Mouse (Mus musculus) midbrain, embryonic 10.5 days (tissue): ENCODE data around the gene Baz2b. TPM values are rescaled to one million over a fixed set of nuclear protein-coding genes. Genes with fewer than 3 reads are reported as not detected.

Experiments used
- DNase-seq: peaks from one replicate; pipeline ENCODE4 v3.0.0-alpha.2; 2017; ENCODE audit warnings: low spot score
- H3K27ac ChIP-seq: fragments of 300-500 bp; sonication (generic); replicated peaks from 2 replicates; pipeline ENCODE4 v1.5.1; 2016; ENCODE audit warnings: mild to moderate bottlenecking
- H3K27me3 ChIP-seq: fragments of 300-500 bp; sonication (generic); 2 replicates; pipeline ENCODE4 v1.6.1; 2016; ENCODE audit warnings: low read depth, mild to moderate bottlenecking; ENCODE audit not compliant: poor library complexity, severe bottlenecking
- H3K36me3 ChIP-seq: fragments of 300-500 bp; sonication (generic); 2 replicates; pipeline ENCODE4 v1.6.1; 2016; ENCODE audit warnings: mild to moderate bottlenecking, moderate library complexity
- H3K4me1 ChIP-seq: fragments of 300-500 bp; sonication (generic); 2 replicates; pipeline ENCODE4 v1.6.1; 2016
- H3K4me3 ChIP-seq: fragments of 300-500 bp; sonication (generic); 2 replicates; pipeline ENCODE4 v1.5.1; 2016; ENCODE audit warnings: mild to moderate bottlenecking, moderate library complexity
- H3K9me3 ChIP-seq: fragments of 300-500 bp; sonication (generic); replicated peaks from 2 replicates; pipeline ENCODE4 v1.6.1; 2016; ENCODE audit warnings: mild to moderate bottlenecking
- WGBS: fragments of 180-500 bp; shearing (Covaris S2); methylation state at CpG from one replicate; pipeline ENCODE4 v1.1.7; 2016; 5-methylcytosine and 5-hydroxymethylcytosine counted together
- polyA plus RNA-seq: library from polyadenylated mRNA; unstranded; fragments of >200 nt; fragmentation: Nextera tagmentation; extraction: Ambion mirVana; gene quantifications from 2 replicates; pipeline ENCODE4 v1.2.1, GENCODE M21; 2016

The Baz2b gene
- polyA plus RNA-seq, 1 experiment from 2014 or later, result 59.7 TPM

DNA sequence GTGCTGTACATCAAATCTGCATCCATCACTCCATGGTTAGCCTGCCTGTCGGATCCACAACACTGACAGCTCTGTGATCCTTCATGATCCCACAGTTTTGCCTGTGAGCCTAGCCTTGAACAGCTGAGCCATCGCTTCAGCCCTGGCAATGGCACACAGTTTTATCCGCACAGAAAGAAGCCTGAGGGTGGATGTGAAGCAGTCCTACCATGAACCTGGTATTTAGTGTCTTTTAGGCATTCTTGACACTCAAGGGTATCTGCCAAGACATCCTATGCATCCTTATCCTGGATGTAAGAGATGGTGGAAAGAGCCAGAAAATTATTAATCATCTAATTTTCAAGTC is 216.5 kb downstream of the Baz2b start:
- Histone ChIP-seq H3K36me3 (peaks cover 15% of the 10 kb centered on the region), H3K9me3 (no peaks in the 10 kb centered on the region), H3K27ac (no peak overlapping the region; the same call in 1 of the 2 replicates), H3K4me1 (peaks cover 21% of the 10 kb centered on the region), H3K27me3 (no peaks in the 10 kb centered on the region), H3K4me3 (no peak overlapping the region)
- WGBS, result 83% methylated on average over 3 of the region's 3 CpGs
- no peak for DNase-seq

DNA sequence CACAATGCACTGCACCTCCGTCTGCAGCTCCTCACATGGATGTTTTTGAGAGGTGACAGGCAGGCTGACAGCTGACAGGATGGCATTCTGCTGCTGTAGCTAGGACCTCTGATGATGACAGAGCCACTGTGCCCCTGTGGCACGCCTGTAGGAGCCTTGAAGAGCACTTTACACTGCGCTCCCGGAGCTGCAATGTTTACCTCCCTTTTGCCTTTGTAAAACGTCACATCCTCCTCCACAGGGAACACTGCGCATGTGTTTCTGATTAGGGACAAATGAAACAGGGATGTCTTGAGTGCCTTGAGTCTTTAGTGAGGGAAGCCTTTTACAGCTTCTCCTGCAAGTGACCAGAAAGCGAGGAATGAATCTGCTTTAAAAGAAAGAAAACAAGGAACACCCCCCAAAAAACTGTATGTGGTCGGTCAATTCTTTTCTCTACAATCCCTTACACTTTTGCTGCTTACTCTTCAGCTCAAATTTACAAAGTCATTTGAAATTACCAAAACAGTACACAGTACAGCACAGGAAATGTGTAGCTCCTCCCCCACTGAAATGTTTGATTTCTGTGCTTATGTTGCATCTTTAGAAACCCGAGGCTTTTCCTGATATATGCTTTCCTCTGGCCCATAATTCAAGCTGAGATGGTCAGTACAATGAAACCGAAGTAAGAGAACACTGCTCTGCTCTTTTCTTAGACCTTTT is 217.0 kb downstream of the Baz2b start:
- Histone ChIP-seq H3K9me3 (no peaks in the 10 kb centered on the region), H3K27me3 (no peaks in the 10 kb centered on the region), H3K4me1 (peaks cover 22% of the 10 kb centered on the region), H3K36me3 (peaks cover 15% of the 10 kb centered on the region), H3K4me3 (no peak overlapping the region), H3K27ac (no peak overlapping the region; the same call in 1 of the 2 replicates)
- 68% methylated on average over 10 of the region's 10 CpGs for WGBS
- peak; percentile 24 for DNase-seq

DNA sequence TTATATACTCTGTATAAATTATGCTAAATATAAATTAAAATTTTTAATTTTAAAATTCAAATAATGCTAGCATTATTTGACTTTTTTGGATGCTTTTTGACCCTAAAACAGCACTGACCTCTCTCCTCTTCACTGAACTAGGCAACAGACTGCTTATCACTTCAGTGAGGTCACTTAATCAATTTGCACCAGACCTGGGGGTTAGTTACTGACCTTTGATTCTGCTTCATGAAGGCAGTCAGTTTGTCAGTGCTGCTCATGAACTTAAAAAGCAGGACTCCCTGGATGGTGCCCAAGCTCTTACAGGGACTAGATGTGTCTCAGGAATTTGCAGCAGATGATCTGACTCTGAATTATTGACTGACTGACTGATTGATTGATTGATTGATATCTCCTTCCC is 217.9 kb downstream of the Baz2b start:
- Histone ChIP-seq H3K4me1 (peaks cover 22% of the 10 kb centered on the region), H3K27ac (no peak overlapping the region), H3K4me3 (no peak overlapping the region), H3K27me3 (no peaks in the 10 kb centered on the region), H3K36me3 (peaks cover 15% of the 10 kb centered on the region), H3K9me3 (no peaks in the 10 kb centered on the region)
- no peak for DNase-seq

DNA sequence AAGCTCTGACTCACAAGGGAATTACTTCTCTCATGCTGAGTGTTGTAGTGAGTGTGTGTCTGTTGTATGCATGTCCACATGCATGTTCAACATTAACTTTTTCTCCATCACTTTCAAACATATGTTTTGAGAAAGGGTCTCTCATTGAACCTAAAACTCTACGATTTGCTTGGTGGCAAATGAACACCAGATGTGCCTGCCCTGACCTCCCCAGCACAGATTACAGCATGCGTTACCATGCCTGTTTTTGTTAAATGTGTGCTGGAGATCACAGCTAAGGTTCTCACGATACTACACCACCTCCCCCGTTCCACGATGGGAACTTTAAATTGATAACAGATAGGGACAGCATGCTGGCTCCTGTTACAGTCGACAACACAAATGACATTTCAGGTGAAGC is 222.1 kb downstream of the Baz2b start:
- DNase-seq, result no peak
- no peaks in the 10 kb centered on the region for H3K9me3 ChIP-seq
- peaks cover 12% of the 10 kb centered on the region for H3K36me3 ChIP-seq
- H3K4me3 ChIP-seq, result no peak overlapping the region
- no peak overlapping the region for H3K27ac ChIP-seq
- WGBS, result 79% methylated on average over 6 of the region's 6 CpGs
- H3K4me1 ChIP-seq, result peaks cover 22% of the 10 kb centered on the region
- H3K27me3 ChIP-seq, result no peaks in the 10 kb centered on the region

DNA sequence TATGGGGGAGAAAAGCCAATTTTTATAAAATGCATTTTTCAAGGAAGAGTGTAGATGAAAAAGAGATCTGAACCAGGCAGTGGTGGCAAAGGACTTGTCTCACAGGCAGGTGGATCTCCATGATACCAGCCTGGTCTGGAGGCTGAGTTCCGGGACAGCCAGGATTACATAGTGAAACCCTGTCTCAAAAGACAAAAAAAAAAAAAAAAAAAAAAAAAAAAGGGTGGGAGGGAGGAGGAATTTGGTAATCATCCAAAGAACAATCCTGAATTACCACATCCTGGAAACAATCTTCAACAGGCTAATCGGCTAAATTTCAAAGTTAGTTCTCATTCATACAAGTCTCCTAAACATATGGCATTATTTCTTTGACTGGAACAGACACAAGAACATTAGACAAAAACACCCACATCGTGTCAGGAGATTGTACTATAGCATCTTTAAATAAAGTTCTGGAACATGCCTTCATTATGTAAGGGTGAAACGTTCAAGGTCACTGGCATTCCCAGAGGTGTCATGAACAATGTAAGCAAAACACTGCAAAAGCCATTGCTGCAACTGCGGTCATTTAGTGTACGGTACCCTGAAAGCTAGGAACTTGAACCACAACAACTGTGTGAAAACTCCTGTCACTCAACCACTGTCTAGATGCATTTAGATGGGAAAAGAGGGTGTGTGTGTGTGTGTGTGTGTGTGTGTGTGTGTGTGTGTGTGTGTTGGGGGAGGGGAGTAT is 230.0 kb downstream of the Baz2b start:
- 83% methylated on average over 6 of the region's 6 CpGs for WGBS
- Histone ChIP-seq H3K27ac (no peak overlapping the region), H3K27me3 (no peaks in the 10 kb centered on the region), H3K36me3 (peaks cover 42% of the 10 kb centered on the region), H3K4me1 (no peaks in the 10 kb centered on the region), H3K4me3 (no peak overlapping the region), H3K9me3 (no peaks in the 10 kb centered on the region)
- DNase-seq, result no peak

DNA sequence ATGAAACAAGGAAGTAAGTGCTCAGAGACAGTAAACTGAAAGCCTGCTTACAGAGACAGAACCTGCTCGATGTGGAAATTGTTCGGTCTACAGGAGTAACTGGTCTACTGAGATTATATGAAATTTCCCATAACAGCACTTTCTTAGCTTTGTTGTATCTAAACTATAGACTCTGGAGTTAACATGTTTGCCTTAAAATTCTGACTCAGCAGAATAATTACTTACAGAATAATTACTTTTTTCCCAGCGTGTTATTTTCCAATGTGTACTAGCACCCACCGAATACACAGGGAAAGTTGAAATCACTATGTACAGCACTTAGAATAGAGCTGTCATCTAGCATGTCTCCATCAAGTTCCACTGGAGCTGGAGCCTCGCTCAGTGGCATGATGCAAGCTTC is 233.0 kb downstream of the Baz2b start:
- Histone ChIP-seq H3K27ac (no peak overlapping the region), H3K4me3 (no peak overlapping the region), H3K27me3 (no peaks in the 10 kb centered on the region), H3K9me3 (no peaks in the 10 kb centered on the region), H3K36me3 (peaks cover 49% of the 10 kb centered on the region), H3K4me1 (no peaks in the 10 kb centered on the region)
- no peak for DNase-seq
- 90% methylated on average over 5 of the region's 5 CpGs for WGBS

DNA sequence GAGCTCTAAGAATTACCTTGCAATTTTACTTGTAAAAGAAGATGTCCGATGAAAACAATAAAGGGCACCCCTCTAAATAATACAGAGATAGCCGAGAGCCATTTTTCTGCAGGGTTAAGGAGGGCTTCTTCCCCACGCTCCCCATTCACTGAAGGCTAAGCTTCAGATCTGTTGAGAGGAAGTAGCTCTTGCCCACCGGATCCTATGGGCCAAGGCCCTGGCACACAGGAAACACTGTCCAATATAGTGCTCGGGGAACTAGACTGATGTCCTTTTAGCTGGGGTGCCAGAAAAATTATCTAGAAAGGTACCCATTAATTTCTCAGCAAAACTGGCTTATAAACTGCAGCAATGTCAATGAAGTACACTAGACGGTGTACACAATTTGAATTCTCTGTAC is 233.9 kb downstream of the Baz2b start:
- Histone ChIP-seq H3K36me3 (peaks cover 49% of the 10 kb centered on the region), H3K4me1 (no peaks in the 10 kb centered on the region), H3K27ac (no peak overlapping the region), H3K27me3 (no peaks in the 10 kb centered on the region), H3K9me3 (no peaks in the 10 kb centered on the region), H3K4me3 (no peak overlapping the region)
- 93% methylated on average over 6 of the region's 6 CpGs for WGBS
- DNase-seq, result no peak

DNA sequence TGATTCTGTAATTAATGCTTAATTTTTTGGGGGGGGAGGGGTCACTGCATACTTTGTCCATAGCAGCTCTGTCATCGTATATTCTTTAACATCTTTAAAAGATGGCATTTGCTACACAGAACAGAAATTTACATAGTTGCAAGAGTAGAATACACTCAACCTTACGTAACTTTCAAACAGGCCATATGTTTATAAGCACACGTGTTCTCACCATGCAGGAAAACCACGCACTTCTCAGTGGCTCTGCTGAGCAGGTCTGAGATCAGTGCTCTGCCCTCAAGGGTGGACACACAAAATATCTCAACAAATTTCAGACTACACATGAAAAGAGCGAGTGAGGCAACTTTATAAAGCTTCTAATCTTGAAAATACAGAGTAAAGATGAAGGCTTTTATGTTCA is 235.7 kb downstream of the Baz2b start:
- Histone ChIP-seq H3K4me3 (no peak overlapping the region), H3K27me3 (no peaks in the 10 kb centered on the region), H3K9me3 (no peaks in the 10 kb centered on the region), H3K27ac (no peak overlapping the region), H3K36me3 (peaks cover 56% of the 10 kb centered on the region), H3K4me1 (no peaks in the 10 kb centered on the region)
- no peak for DNase-seq
- WGBS, result 95% methylated on average over 5 of the region's 5 CpGs

DNA sequence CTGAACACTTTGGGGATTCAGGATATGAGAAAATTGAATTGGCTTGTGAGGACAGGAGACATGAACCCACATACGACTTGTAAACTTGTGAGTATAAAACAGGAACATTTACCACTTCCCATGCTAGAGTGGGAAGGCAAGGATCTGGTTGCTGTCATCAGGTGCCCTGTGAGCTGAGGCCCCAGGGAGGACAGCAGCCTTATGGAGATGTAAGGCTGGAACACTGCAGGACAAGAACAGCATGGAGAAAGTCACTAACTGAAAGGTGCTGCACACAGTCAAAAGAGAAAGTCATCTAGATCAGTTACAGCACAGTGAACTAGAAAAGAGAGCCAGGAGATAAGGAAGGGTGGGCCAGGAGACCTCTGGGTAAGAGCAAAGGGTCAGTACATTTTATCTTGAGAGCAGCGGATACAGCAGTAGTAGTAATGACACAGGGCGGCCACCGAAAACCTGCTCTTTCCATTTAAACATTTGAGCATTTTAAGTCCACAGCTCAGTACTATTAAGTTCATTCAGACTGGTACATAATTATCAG is 236.5 kb downstream of the Baz2b start:
- no peaks in the 10 kb centered on the region for H3K9me3 ChIP-seq
- no peaks in the 10 kb centered on the region for H3K27me3 ChIP-seq
- WGBS, result 91% methylated on average over 4 of the region's 4 CpGs
- H3K4me1 ChIP-seq, result no peaks in the 10 kb centered on the region
- no peak overlapping the region for H3K4me3 ChIP-seq
- H3K27ac ChIP-seq, result no peak overlapping the region
- H3K36me3 ChIP-seq, result peaks cover 59% of the 10 kb centered on the region
- no peak for DNase-seq

DNA sequence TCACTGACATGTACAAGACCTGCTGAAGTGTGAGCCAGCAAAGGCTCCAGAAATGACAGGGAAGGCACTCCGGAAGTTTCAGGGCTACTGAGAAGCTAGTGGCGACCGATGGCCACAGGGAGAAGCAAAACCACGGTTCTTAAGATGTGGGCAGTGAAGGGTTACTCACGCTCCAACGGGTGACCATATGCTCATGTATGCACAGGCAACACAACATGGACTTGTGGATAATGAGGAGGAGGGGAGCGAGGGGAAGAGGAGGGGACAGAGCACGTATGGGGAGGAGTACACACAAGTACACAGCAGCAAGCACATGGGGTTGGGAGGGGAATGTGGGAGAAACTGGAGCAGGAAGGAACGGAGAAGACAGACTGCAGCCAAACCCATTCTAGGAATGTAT is 239.1 kb downstream of the Baz2b start:
- no peak for DNase-seq
- 89% methylated on average over 9 of the region's 9 CpGs for WGBS
- peaks cover 53% of the 10 kb centered on the region for H3K36me3 ChIP-seq

DNA sequence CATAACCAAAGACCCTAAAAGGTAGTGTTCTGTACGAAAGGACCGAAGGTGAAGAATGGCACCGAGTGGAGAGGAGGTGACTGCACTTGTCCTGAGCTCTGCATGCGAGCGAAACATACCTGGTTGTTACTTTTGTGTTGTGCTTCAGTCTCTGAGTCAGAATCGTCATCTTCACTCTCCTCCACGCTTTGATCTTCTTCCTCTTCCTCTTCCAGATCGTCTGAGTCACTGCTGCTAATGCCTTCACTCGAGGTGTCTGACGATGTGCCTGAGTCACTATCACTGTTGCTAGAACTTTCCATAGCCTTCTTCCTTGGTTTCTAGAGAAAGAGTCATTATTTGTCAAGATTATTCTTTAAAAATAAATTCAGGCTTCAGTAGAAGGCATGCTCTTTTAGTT is 240.5 kb downstream of the Baz2b start:
- Histone ChIP-seq H3K27me3 (no peaks in the 10 kb centered on the region), H3K4me3 (no peak overlapping the region), H3K9me3 (no peaks in the 10 kb centered on the region), H3K36me3 (peaks cover 45% of the 10 kb centered on the region), H3K4me1 (no peaks in the 10 kb centered on the region), H3K27ac (no peak overlapping the region)
- WGBS, result 95% methylated on average over 10 of the region's 10 CpGs
- no peak for DNase-seq

More for the DNA sequence above, 239.1 kb downstream of the Baz2b start:
- H3K27ac ChIP-seq, result no peak overlapping the region
- H3K9me3 ChIP-seq, result no peaks in the 10 kb centered on the region
- H3K27me3 ChIP-seq, result no peaks in the 10 kb centered on the region
- H3K4me3 ChIP-seq, result no peak overlapping the region
- no peaks in the 10 kb centered on the region for H3K4me1 ChIP-seq

DNA sequence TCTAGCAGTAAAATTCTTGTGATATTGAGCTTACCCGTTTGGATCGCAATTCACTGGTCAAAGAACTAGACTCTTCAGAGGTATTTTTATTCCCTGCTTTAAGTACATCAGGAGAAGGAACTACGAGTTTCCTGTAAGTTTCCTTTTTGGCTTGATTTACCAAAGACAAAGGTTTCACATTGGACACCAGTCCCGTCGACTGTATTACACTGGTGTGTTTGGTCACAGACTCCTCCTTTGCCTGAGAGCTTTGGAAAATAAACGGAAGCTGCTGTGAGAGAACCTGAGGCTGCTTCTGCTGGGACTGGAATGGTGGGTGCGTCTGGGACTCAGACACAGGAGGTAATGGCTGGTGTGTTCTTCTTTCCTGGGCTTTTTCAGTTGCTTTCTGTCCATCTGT is 241.0 kb downstream of the Baz2b start:
- no peaks in the 10 kb centered on the region for H3K27me3 ChIP-seq
- no peaks in the 10 kb centered on the region for H3K4me1 ChIP-seq
- no peak overlapping the region for H3K27ac ChIP-seq
- peaks cover 47% of the 10 kb centered on the region for H3K36me3 ChIP-seq
- no peaks in the 10 kb centered on the region for H3K9me3 ChIP-seq
- 92% methylated on average over 7 of the region's 7 CpGs for WGBS
- no peak for DNase-seq
- no peak overlapping the region for H3K4me3 ChIP-seq

DNA sequence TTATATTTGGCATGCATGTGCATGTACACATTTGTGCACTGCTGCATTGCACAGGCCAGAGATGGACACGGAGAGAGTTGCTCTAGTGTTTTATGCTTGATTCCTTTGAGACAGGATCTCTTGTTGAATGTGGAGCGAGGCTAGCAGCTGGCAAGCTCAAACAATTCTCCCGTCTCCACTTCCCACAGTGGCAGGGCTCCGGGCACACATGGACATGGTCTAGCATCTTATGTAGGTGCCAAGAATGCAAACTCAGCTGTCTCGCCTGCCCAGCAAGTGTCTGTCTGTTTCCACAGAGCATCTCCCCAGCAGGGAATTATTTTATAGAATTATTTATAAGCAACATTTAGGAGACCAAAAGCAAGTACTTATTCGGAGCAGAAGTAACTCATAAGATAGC is 243.2 kb downstream of the Baz2b start:
- peaks cover 57% of the 10 kb centered on the region for H3K36me3 ChIP-seq
- H3K27me3 ChIP-seq, result no peaks in the 10 kb centered on the region
- H3K27ac ChIP-seq, result no peak overlapping the region
- no peak overlapping the region for H3K4me3 ChIP-seq
- 91% methylated on average over 6 of the region's 6 CpGs for WGBS
- no peak for DNase-seq
- no peaks in the 10 kb centered on the region for H3K9me3 ChIP-seq
- H3K4me1 ChIP-seq, result no peaks in the 10 kb centered on the region
